Mouse (Mus musculus) forebrain, embryonic 14.5 days (tissue): ENCODE measurements around the gene Midn. TPM values are rescaled to one million over a fixed set of nuclear protein-coding genes. Genes with fewer than 3 reads are reported as not detected.

Source experiments
- ATAC-seq: fragments of 200-750 bp; cut with Nextera tagmentation; 2 replicates; pipeline ENCODE4 v1.8.0; 2017; ENCODE audit warnings: mild to moderate bottlenecking, moderate library complexity
- DNase-seq: peaks from one replicate; pipeline ENCODE4 v3.0.0-alpha.2; 2015; ENCODE audit warnings: low spot score
- H3K27ac ChIP-seq: fragments of 300-500 bp; sonication (generic); 2 replicates; pipeline ENCODE4 v1.5.1; 2014; ENCODE audit warnings: low read depth, mild to moderate bottlenecking, control low read depth, low read length, moderate library complexity
- H3K27me3 ChIP-seq: fragments of 300-500 bp; sonication (generic); replicated peaks from 2 replicates; pipeline ENCODE4 v1.6.1; 2014; ENCODE audit warnings: low read length, control low read depth, mixed read lengths; ENCODE audit not compliant: control insufficient read depth, insufficient read depth
- H3K36me3 ChIP-seq: fragments of 300-500 bp; sonication (generic); 2 replicates; pipeline ENCODE4 v1.6.1; 2014; ENCODE audit warnings: low read length, control low read depth; ENCODE audit not compliant: control insufficient read depth, insufficient read depth
- H3K4me1 ChIP-seq: fragments of 300-500 bp; sonication (generic); 2 replicates; pipeline ENCODE4 v1.6.1; 2014; ENCODE audit warnings: antibody characterized with exemption, low read length, control low read depth; ENCODE audit not compliant: control insufficient read depth, insufficient read depth
- H3K4me2 ChIP-seq: fragments of 300-500 bp; sonication (generic); 2 replicates; pipeline ENCODE4 v1.6.1; 2014; ENCODE audit warnings: mild to moderate bottlenecking, control low read depth, low read length
- H3K4me3 ChIP-seq: fragments of 300-500 bp; sonication (generic); 2 replicates; pipeline ENCODE4 v1.5.1; 2014; ENCODE audit warnings: low read depth, low read length, control low read depth
- H3K9ac ChIP-seq: fragments of 300-500 bp; sonication (generic); 2 replicates; pipeline ENCODE4 v1.6.1; 2014; ENCODE audit warnings: mild to moderate bottlenecking, low read length, control low read depth, moderate library complexity
- H3K9me3 ChIP-seq: fragments of 300-500 bp; sonication (generic); replicated peaks from 2 replicates; pipeline ENCODE4 v1.6.1; 2016; ENCODE audit warnings: low read length, control low read depth, mixed read lengths; ENCODE audit not compliant: control insufficient read depth
- WGBS: fragments of 180-500 bp; shearing (Covaris S2); extraction: QIAGEN DNeasy Blood & Tissue Kit; methylation state at CpG from one replicate; pipeline ENCODE4 v1.1.7; 2014; 5-methylcytosine and 5-hydroxymethylcytosine counted together
- polyA plus RNA-seq: library from polyadenylated mRNA; unstranded; fragments of >200 nt; fragmentation: Nextera tagmentation; extraction: Ambion mirVana; gene quantifications from 2 replicates; pipeline ENCODE4 v1.2.1, GENCODE M21; 2014

Gene Midn
- polyA plus RNA-seq: 67.0 and 73.6 TPM in 2 replicates

GRCm38 (mm10) chr10:80147719-80148601 lies at the start of gene Midn:
Midn (plus strand) TSS chr10:80148272.
- H3K4me1 ChIP-seq: peaks cover 8% of the 10 kb centered on the region

GRCm38 (mm10) chr10:80098630-80099029 lies 49.4 kb upstream of the Midn start:
- H3K27me3 ChIP-seq: no peaks in the 10 kb centered on the region
- H3K4me1 ChIP-seq: peaks cover 10% of the 10 kb centered on the region
- H3K4me3 ChIP-seq: no peak overlapping the region
- no peak overlapping the region for H3K4me2 ChIP-seq
- 94% methylated on average over 5 of the region's 5 CpGs for WGBS
- DNase-seq: no peak
- H3K9me3 ChIP-seq: no peaks in the 10 kb centered on the region
- no peak overlapping the region for H3K27ac ChIP-seq
- H3K36me3 ChIP-seq: no peaks in the 10 kb centered on the region
- no peak for ATAC-seq
- no peak overlapping the region for H3K9ac ChIP-seq

More at GRCm38 (mm10) chr10:80147719-80148601, at the start of gene Midn:
- ATAC-seq (peak; percentile 35), DNase-seq (peak; percentile 77)
- Histone ChIP-seq H3K36me3 (peaks cover 58% of the 10 kb centered on the region), H3K4me2 (peak within 1 kb of the TSS; percentile 64), H3K9me3 (no peaks in the 10 kb centered on the region), H3K27me3 (no peaks in the 10 kb centered on the region), H3K4me3 (peak within 1 kb of the TSS; percentile 100), H3K9ac (peak within 1 kb of the TSS; percentile 99), H3K27ac (peak within 1 kb of the TSS; percentile 100)
- WGBS: 1% methylated on average over 41 of the region's 42 CpGs

GRCm38 (mm10) chr10:80100982-80101381 lies 47.1 kb upstream of the Midn start:
- Histone ChIP-seq H3K4me1 (peaks cover 10% of the 10 kb centered on the region), H3K27ac (no peak overlapping the region), H3K4me3 (no peak overlapping the region), H3K9ac (no peak overlapping the region), H3K36me3 (no peaks in the 10 kb centered on the region), H3K9me3 (no peaks in the 10 kb centered on the region), H3K4me2 (no peak overlapping the region), H3K27me3 (no peaks in the 10 kb centered on the region)
- WGBS: 70% methylated on average over 11 of the region's 11 CpGs
- DNase-seq: no peak
- no peak for ATAC-seq

DNA sequence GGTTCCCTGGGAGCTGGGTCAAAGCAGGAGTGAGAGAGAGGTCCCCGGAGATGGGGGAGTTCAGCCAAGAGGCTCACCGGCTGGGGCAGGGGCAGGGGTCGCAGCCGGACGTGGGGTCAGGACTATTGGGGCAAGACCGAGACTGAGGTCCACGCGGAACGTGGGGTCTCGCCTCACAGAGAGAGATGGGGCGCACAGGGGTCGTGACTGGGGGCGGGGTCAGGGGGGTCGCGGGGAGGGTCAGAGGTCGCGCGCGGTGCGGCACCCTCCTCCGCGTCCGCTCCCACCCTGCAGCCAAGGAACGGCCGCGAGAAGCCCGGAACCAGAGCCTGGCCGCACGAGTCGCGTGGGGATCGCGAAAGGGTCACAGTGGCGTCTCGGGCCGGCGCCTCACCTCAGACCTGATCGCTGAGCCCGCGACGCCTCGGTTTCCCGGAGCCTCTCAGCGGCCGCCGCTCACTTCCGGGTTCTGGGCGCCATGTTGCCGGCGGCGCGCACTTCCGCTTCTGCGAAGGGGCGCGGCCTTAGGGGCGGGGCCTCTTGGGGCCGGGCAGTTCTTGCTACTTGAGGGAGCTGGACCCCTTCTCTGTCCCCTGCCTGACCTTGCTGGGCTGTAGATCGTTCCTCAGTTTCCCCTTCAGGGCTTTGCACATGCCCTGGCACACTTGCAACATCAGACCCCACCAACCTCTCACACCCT lies 45.7 kb upstream of the Midn start:
- H3K9me3 ChIP-seq: no peaks in the 10 kb centered on the region
- peak overlapping the region; percentile 82 for H3K9ac ChIP-seq
- peaks cover 10% of the 10 kb centered on the region for H3K4me1 ChIP-seq
- peak; percentile 89 for DNase-seq
- H3K27me3 ChIP-seq: no peaks in the 10 kb centered on the region
- H3K4me2 ChIP-seq: peak overlapping the region; percentile 92
- no peaks in the 10 kb centered on the region for H3K36me3 ChIP-seq
- H3K4me3 ChIP-seq: peak overlapping the region; percentile 86
- peak; percentile 92 for ATAC-seq
- H3K27ac ChIP-seq: peak overlapping the region; percentile 63; the same call in 1 of the 2 replicates
- under 1% methylated on average over 40 of the region's 59 CpGs for WGBS

GRCm38 (mm10) chr10:80103032-80103431 lies 45.0 kb upstream of the Midn start:
- H3K27ac ChIP-seq: 0 out of 2 replicates have a peak overlapping the region, but pooled peaks have one; percentile 63
- 76% methylated on average over 2 of the region's 2 CpGs for WGBS
- H3K4me2 ChIP-seq: peak overlapping the region; percentile 92; the same call in 1 of the 2 replicates
- H3K4me1 ChIP-seq: peaks cover 10% of the 10 kb centered on the region
- no peaks in the 10 kb centered on the region for H3K9me3 ChIP-seq
- DNase-seq: no peak
- H3K27me3 ChIP-seq: no peaks in the 10 kb centered on the region
- H3K36me3 ChIP-seq: no peaks in the 10 kb centered on the region
- ATAC-seq: no peak
- H3K4me3 ChIP-seq: 0 out of 2 replicates have a peak overlapping the region, but pooled peaks have one; percentile 86
- peak overlapping the region; percentile 82; the same call in 1 of the 2 replicates for H3K9ac ChIP-seq

DNA sequence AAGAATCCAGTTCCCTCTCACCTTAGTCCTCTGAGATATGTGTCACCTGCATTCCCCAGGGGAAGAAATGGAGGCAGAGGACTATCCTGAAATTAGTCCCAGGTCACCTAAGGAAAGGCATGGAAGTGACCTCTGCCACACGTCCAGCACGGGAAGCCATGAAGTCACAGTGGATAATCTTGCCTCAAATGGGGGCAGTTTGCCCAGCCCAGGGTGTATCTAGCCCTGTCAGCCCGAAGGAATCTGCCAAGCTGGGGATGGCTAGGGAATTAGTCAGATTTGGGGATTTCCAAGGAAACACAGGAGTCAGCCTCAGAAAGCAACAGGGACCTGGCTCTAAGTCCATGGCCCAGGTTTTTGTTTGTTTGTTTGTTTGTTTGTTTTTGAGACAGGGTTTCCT lies 43.9 kb upstream of the Midn start:
- DNase-seq: no peak
- Histone ChIP-seq H3K4me1 (peaks cover 10% of the 10 kb centered on the region), H3K27me3 (no peaks in the 10 kb centered on the region), H3K9ac (no peak overlapping the region), H3K27ac (no peak overlapping the region), H3K4me2 (no peak overlapping the region), H3K9me3 (no peaks in the 10 kb centered on the region), H3K4me3 (no peak overlapping the region), H3K36me3 (no peaks in the 10 kb centered on the region)
- no peak for ATAC-seq
- WGBS: 79% methylated on average over 3 of the region's 3 CpGs

DNA sequence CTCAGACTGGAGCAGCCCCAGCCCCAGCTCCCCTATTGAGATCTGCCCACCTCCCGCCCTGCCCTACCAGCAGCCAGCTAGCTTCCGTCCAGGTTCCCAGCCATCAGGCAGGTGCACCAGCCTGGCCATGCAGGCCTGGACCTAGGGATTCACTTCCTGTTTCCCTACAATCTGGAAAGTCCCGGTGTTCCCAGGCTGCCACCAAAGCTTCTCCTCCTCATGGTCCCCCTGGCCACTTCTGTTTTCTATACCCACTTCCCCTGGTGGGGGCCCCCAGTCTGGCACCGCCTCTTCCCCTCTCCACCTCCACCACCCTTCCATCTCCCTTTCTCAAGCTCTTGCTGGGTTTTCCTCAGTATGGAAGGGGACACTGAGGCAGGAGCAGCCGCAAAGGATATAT lies 42.6 kb upstream of the Midn start, which contains the start of gene Sbno2:
Sbno2 (minus strand) TSS at position 112 of the 400 bp plus-strand sequence.
- H3K27ac ChIP-seq: no peak within 1 kb of the TSS
- peaks cover 10% of the 10 kb centered on the region for H3K4me1 ChIP-seq
- ATAC-seq (no peak), DNase-seq (no peak)
- no peaks in the 10 kb centered on the region for H3K9me3 ChIP-seq
- no peak within 1 kb of the TSS for H3K4me2 ChIP-seq
- no peaks in the 10 kb centered on the region for H3K36me3 ChIP-seq
- no peak within 1 kb of the TSS for H3K9ac ChIP-seq
- H3K4me3 ChIP-seq: no peak within 1 kb of the TSS
- no peaks in the 10 kb centered on the region for H3K27me3 ChIP-seq
- 66% methylated on average over 5 of the region's 5 CpGs for WGBS

- H3K36me3 ChIP-seq: no peaks in the 10 kb centered on the region
- H3K4me2 ChIP-seq: no peak overlapping the region
- WGBS: 73% methylated on average over 5 of the region's 5 CpGs
- H3K27me3 ChIP-seq: no peaks in the 10 kb centered on the region
- H3K9me3 ChIP-seq: no peaks in the 10 kb centered on the region
- no peak for DNase-seq
- no peak overlapping the region for H3K27ac ChIP-seq
- no peak overlapping the region for H3K4me3 ChIP-seq
- no peak for ATAC-seq
- no peak overlapping the region for H3K9ac ChIP-seq
- peaks cover 10% of the 10 kb centered on the region for H3K4me1 ChIP-seq
Measured at GRCm38 (mm10) chr10:80105926-80106325, 42.1 kb upstream of the Midn start.
